Mouse (Mus musculus) embryonic facial prominence, embryonic 12.5 days (tissue): ENCODE results near the gene Vsig2. TPM values are rescaled to one million over a fixed set of nuclear protein-coding genes. Genes with fewer than 3 reads are reported as not detected.

Experiments used
- ATAC-seq: fragments of 200-750 bp; cut with Nextera tagmentation; 2 replicates; pipeline ENCODE4 v1.8.0; 2017; ENCODE audit not compliant: insufficient number of reproducible peaks, insufficient read depth, low FRiP score, low TSS enrichment
- H3K27ac ChIP-seq: fragments of 300-500 bp; sonication (generic); 2 replicates; pipeline ENCODE4 v1.5.1; 2016; ENCODE audit warnings: mild to moderate bottlenecking
- H3K27me3 ChIP-seq: fragments of 300-500 bp; sonication (generic); 2 replicates; pipeline ENCODE4 v1.6.1; 2016; ENCODE audit warnings: mild to moderate bottlenecking, moderate library complexity
- H3K36me3 ChIP-seq: fragments of 300-500 bp; sonication (generic); 2 replicates; pipeline ENCODE4 v1.6.1; 2016; ENCODE audit warnings: mild to moderate bottlenecking
- H3K4me1 ChIP-seq: fragments of 300-500 bp; sonication (generic); 2 replicates; pipeline ENCODE4 v1.6.1; 2016
- H3K4me2 ChIP-seq: fragments of 300-500 bp; sonication (generic); replicated peaks from 2 replicates; pipeline ENCODE4 v1.6.1; 2016; ENCODE audit warnings: mild to moderate bottlenecking, moderate library complexity
- H3K4me3 ChIP-seq: fragments of 300-500 bp; sonication (generic); 2 replicates; pipeline ENCODE4 v1.5.1; 2016; ENCODE audit warnings: mild to moderate bottlenecking
- H3K9ac ChIP-seq: fragments of 300-500 bp; sonication (generic); 2 replicates; pipeline ENCODE4 v1.6.1; 2016; ENCODE audit warnings: mild to moderate bottlenecking, moderate library complexity
- H3K9me3 ChIP-seq: fragments of 300-500 bp; sonication (generic); 2 replicates; pipeline ENCODE4 v1.6.1; 2016; ENCODE audit warnings: mild to moderate bottlenecking, moderate library complexity
- WGBS: fragments of 180-500 bp; shearing (Covaris S2); methylation state at CpG from one replicate; pipeline ENCODE4 v1.1.7; 2016; 5-methylcytosine and 5-hydroxymethylcytosine counted together
- polyA plus RNA-seq: library from polyadenylated mRNA; unstranded; fragments of >200 nt; fragmentation: Nextera tagmentation; extraction: Ambion mirVana; gene quantifications from 2 replicates; pipeline ENCODE4 v1.2.1, GENCODE M21; 2016

Gene Vsig2
- polyA plus RNA-seq, result 1.0 and 1.1 TPM in 2 replicates

- no peak within 1 kb of the TSS for H3K9ac ChIP-seq
- H3K27ac ChIP-seq, result no peak within 1 kb of the TSS
- peaks cover 3% of the 10 kb centered on the region; the same call in 1 of the 2 replicates for H3K4me1 ChIP-seq
- no peaks in the 10 kb centered on the region for H3K36me3 ChIP-seq
- H3K27me3 ChIP-seq, result 0 out of 2 replicates have a peak, but pooled peaks cover 4% of the 10 kb centered on the region
- no peaks in the 10 kb centered on the region for H3K9me3 ChIP-seq
- H3K4me2 ChIP-seq, result no peak within 1 kb of the TSS
- ATAC-seq, result no peak
- WGBS, result 50% methylated on average over 23 of the region's 23 CpGs
- H3K4me3 ChIP-seq, result no peak within 1 kb of the TSS
Measured at GRCm38 (mm10) chr9:37539170-37540025, at the start of gene Vsig2. Gene Vsig2 (plus strand): TSS chr9:37539255.

GRCm38 (mm10) chr9:37489446-37490120, 49.5 kb upstream of the Vsig2 start:
- H3K36me3 ChIP-seq, result peaks cover 10% of the 10 kb centered on the region; the same call in 1 of the 2 replicates
- peak overlapping the region; percentile 82 for H3K4me2 ChIP-seq
- peak overlapping the region; percentile 98 for H3K4me3 ChIP-seq
- peak overlapping the region; percentile 99 for H3K27ac ChIP-seq
- WGBS, result under 1% methylated on average over 65 of the region's 75 CpGs
- ATAC-seq, result peak; percentile 77
- H3K4me1 ChIP-seq, result peaks cover 19% of the 10 kb centered on the region
- no peaks in the 10 kb centered on the region for H3K27me3 ChIP-seq
- H3K9ac ChIP-seq, result peak overlapping the region; percentile 93
- H3K9me3 ChIP-seq, result no peaks in the 10 kb centered on the region

- Histone ChIP-seq H3K27ac (no peak overlapping the region), H3K36me3 (peaks cover 10% of the 10 kb centered on the region; the same call in 1 of the 2 replicates), H3K9ac (no peak overlapping the region), H3K4me2 (no peak overlapping the region), H3K4me1 (peaks cover 4% of the 10 kb centered on the region), H3K27me3 (no peaks in the 10 kb centered on the region), H3K4me3 (no peak overlapping the region), H3K9me3 (no peaks in the 10 kb centered on the region)
- WGBS, result 51% methylated on average over 3 of the region's 3 CpGs
- ATAC-seq, result no peak
Measured at GRCm38 (mm10) chr9:37495761-37496160, 43.3 kb upstream of the Vsig2 start.

- Histone ChIP-seq H3K4me3 (no peak overlapping the region), H3K27ac (no peak overlapping the region), H3K4me1 (no peaks in the 10 kb centered on the region; the same call in 1 of the 2 replicates), H3K9me3 (no peaks in the 10 kb centered on the region), H3K9ac (no peak overlapping the region), H3K4me2 (no peak overlapping the region), H3K27me3 (no peaks in the 10 kb centered on the region), H3K36me3 (peaks cover 10% of the 10 kb centered on the region; the same call in 1 of the 2 replicates)
- no peak for ATAC-seq
Measured at GRCm38 (mm10) chr9:37496325-37496724, 42.7 kb upstream of the Vsig2 start.

- Histone ChIP-seq H3K4me2 (no peak overlapping the region), H3K4me3 (no peak overlapping the region), H3K4me1 (no peaks in the 10 kb centered on the region), H3K9ac (no peak overlapping the region), H3K9me3 (no peaks in the 10 kb centered on the region), H3K27ac (no peak overlapping the region), H3K36me3 (no peaks in the 10 kb centered on the region), H3K27me3 (no peaks in the 10 kb centered on the region)
- ATAC-seq, result no peak
- 82% methylated on average over 3 of the region's 3 CpGs for WGBS
Measured at GRCm38 (mm10) chr9:37500201-37500600, 38.9 kb upstream of the Vsig2 start.

GRCm38 (mm10) chr9:37501170-37501569, 37.9 kb upstream of the Vsig2 start:
- Histone ChIP-seq H3K27ac (no peak overlapping the region), H3K9ac (no peak overlapping the region), H3K4me2 (no peak overlapping the region), H3K27me3 (no peaks in the 10 kb centered on the region), H3K36me3 (no peaks in the 10 kb centered on the region), H3K4me1 (no peaks in the 10 kb centered on the region), H3K4me3 (no peak overlapping the region), H3K9me3 (no peaks in the 10 kb centered on the region)
- no peak for ATAC-seq
- WGBS, result 93% methylated on average over 1 of the region's 1 CpGs

- no peak overlapping the region for H3K9ac ChIP-seq
- no peak overlapping the region for H3K27ac ChIP-seq
- H3K27me3 ChIP-seq, result no peaks in the 10 kb centered on the region
- no peak overlapping the region for H3K4me3 ChIP-seq
- H3K4me2 ChIP-seq, result no peak overlapping the region
- no peaks in the 10 kb centered on the region for H3K4me1 ChIP-seq
- no peak for ATAC-seq
- no peaks in the 10 kb centered on the region for H3K9me3 ChIP-seq
- no peaks in the 10 kb centered on the region for H3K36me3 ChIP-seq
Measured at GRCm38 (mm10) chr9:37504348-37504747, 34.7 kb upstream of the Vsig2 start.

- Histone ChIP-seq H3K9ac (no peak overlapping the region), H3K4me1 (no peaks in the 10 kb centered on the region), H3K27ac (no peak overlapping the region), H3K9me3 (no peaks in the 10 kb centered on the region), H3K4me2 (no peak overlapping the region), H3K27me3 (no peaks in the 10 kb centered on the region), H3K36me3 (no peaks in the 10 kb centered on the region), H3K4me3 (no peak overlapping the region)
- 91% methylated on average over 1 of the region's 1 CpGs for WGBS
- ATAC-seq, result no peak
Measured at GRCm38 (mm10) chr9:37506023-37506422, 33.0 kb upstream of the Vsig2 start.

- Histone ChIP-seq H3K9me3 (no peaks in the 10 kb centered on the region), H3K36me3 (no peaks in the 10 kb centered on the region), H3K4me1 (no peaks in the 10 kb centered on the region), H3K4me3 (no peak overlapping the region), H3K27ac (no peak overlapping the region), H3K9ac (no peak overlapping the region), H3K27me3 (no peaks in the 10 kb centered on the region), H3K4me2 (no peak overlapping the region)
- WGBS, result 92% methylated on average over 2 of the region's 2 CpGs
- ATAC-seq, result no peak
Measured at GRCm38 (mm10) chr9:37512097-37512496, 27.0 kb upstream of the Vsig2 start.

GRCm38 (mm10) chr9:37514456-37514855, 24.6 kb upstream of the Vsig2 start:
- Histone ChIP-seq H3K4me3 (no peak overlapping the region), H3K4me1 (no peaks in the 10 kb centered on the region), H3K4me2 (no peak overlapping the region), H3K9me3 (no peaks in the 10 kb centered on the region), H3K27me3 (no peaks in the 10 kb centered on the region), H3K27ac (no peak overlapping the region), H3K36me3 (peaks cover 8% of the 10 kb centered on the region), H3K9ac (no peak overlapping the region)
- ATAC-seq, result no peak
- 86% methylated on average over 3 of the region's 3 CpGs for WGBS

- 74% methylated on average over 1 of the region's 1 CpGs for whole genome bisulfite sequencing
- no peaks in the 10 kb centered on the region for H3K27me3 ChIP-seq
- peaks cover 22% of the 10 kb centered on the region for H3K36me3 ChIP-seq
- no peak overlapping the region for H3K9ac ChIP-seq
- ATAC-seq, result no peak
- H3K9me3 ChIP-seq, result no peaks in the 10 kb centered on the region
- H3K4me1 ChIP-seq, result no peaks in the 10 kb centered on the region
- H3K4me3 ChIP-seq, result no peak overlapping the region
- H3K4me2 ChIP-seq, result no peak overlapping the region
- H3K27ac ChIP-seq, result no peak overlapping the region
Measured at GRCm38 (mm10) chr9:37517467-37517866, 21.6 kb upstream of the Vsig2 start.

GRCm38 (mm10) chr9:37518991-37519390, 20.1 kb upstream of the Vsig2 start:
- H3K9me3 ChIP-seq, result no peaks in the 10 kb centered on the region

More at GRCm38 (mm10) chr9:37518991-37519390, 20.1 kb upstream of the Vsig2 start:
- H3K9ac ChIP-seq, result no peak overlapping the region
- H3K4me3 ChIP-seq, result no peak overlapping the region
- peaks cover 31% of the 10 kb centered on the region for H3K36me3 ChIP-seq
- H3K27me3 ChIP-seq, result no peaks in the 10 kb centered on the region
- WGBS, result 91% methylated on average over 8 of the region's 8 CpGs
- no peaks in the 10 kb centered on the region for H3K4me1 ChIP-seq
- no peak overlapping the region for H3K4me2 ChIP-seq
- H3K27ac ChIP-seq, result no peak overlapping the region
- no peak for ATAC-seq
